Mouse (Mus musculus) cerebellum, adult 11-12 months (tissue): ENCODE results near the gene Bbs2.
"Not testable (repeated sequence)": the region's sequence is repeated elsewhere in the genome, so short reads cannot be mapped to it uniquely, and the experiment has no call there.

ENCODE experiments used
- DNase-seq: peaks from one replicate; pipeline ENCODE4 v3.0.0; 2022

The Bbs2 gene

GRCm38 (mm10) chr8:94098081-94098974 is at the start of gene Bbs2:
Gene Bbs2, minus strand, starts transcription at chr8:94098928.
- peak; percentile 100 for DNase-seq

DNA sequence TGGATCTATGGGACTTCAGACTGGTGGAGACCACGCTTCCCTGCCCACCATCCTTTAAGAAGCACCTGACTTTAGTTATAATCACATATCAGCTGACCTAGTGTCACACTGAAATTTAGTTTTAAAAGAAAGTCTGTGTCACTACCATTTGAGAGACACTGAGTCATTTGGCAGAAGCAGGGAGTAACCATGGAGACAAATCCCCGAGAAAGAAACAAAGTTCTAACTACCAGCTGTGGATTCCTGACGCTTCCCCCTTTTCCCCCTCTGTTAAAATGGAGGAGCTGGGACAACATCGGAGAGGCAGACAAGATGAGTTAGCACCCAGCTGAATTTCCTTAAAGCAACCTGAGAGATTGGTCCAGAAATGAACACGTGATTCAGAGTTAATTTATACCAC is 49.5 kb upstream of the Bbs2 start:
- DNase-seq, result no peak

- DNase-seq, result no peak
Measured at GRCm38 (mm10) chr8:94140266-94140795, 41.6 kb upstream of the Bbs2 start.

DNA sequence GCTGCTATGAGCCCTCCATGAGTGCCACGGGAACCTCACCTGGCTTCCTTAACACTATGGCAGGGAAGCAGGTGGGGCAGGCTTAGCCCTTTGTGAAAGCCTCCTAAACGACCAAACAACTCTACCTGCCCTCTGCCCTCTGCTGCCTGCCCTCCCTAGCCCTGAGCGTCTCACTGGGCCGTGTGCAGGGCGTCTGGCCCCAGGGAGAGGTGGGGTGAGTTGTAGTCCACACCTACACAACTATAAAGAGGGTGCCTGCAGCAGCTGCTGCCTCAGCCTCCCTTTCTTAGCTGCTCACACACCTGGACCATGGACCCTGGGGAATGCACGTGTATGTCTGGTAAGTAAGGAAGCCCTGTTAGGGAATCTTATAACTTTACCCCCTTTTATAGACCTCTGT is 38.2 kb upstream of the Bbs2 start, which contains the start of gene Mt4:
TSS of gene Mt4 (plus strand) at position 265 of the 400 bp plus-strand sequence.
- DNase-seq, result no peak

DNA sequence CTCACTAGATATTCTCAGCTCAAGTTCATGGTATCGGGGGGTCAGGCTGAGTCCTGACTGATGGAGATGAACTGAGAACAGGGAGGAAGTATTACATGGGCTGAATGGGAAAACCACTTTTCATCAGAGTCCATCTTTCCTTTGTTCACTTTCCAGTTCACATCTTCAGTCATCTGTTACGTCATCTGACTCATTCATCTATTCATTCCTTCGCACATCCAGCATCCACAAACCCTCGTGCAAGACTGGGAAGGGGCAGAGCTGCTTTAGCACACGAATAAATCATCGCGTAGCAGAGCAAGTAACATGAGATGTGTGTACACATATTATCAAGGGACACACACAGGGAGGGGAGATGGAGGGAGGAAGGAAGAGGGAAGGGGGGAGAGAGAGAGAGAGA is 37.5 kb upstream of the Bbs2 start:
- DNase-seq, result no peak

- DNase-seq, result no peak
Measured at GRCm38 (mm10) chr8:94135556-94135955, 36.8 kb upstream of the Bbs2 start.

DNA sequence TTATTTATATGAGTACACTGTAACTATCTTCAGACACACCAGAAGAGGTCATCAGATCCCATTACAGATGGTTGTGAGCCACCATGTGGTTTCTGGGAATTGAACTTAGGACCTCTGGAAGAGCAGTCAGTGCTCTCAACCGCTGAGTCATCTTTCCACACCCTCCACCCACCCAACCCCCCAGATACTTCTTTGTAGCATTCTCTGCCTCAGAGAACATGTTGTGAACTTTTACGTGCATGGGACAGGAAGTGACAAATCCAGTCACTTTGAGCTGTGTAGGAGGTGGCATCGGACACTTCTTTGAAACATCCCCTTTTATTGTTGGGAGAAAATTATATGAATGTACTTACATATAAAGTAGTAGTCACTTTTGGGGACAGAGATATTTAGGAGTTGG is 35.9 kb upstream of the Bbs2 start:
- DNase-seq, result not testable (repeated sequence)

GRCm38 (mm10) chr8:94132096-94132495 is 33.4 kb upstream of the Bbs2 start:
- no peak for DNase-seq

GRCm38 (mm10) chr8:94130126-94130525 is 31.4 kb upstream of the Bbs2 start:
- no peak for DNase-seq

DNA sequence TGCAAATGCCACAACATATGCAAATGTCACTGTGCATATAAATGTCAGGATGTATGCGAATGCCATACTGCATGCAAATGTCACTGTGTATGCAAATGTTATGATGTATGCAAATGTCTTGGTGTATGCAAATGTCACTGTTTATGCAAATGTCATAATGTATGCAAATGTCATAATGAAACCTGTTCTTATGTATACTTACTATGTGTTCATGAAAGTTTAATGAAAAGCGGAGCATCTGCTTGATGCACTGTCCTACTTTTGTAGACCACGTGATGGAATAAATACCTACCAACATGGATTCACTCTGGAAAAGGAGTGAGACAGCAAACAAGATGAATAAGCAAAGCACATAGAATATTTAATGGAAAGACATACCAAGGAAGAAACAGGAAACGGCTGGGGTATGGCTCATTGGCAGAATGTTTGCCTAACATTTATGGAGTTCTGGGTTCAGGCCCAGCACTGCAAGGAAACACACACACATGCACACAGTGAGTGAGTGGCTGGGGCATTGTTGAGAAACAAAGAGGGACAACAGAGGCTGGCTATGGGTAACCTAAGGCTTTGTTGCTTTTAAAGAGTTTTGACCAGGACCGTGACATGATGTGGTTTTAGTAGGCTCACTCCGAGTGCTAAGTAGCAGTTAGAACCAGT is 30.5 kb upstream of the Bbs2 start:
- no peak for DNase-seq

GRCm38 (mm10) chr8:94127711-94128110 is 29.0 kb upstream of the Bbs2 start:
- DNase-seq, result no peak

GRCm38 (mm10) chr8:94122711-94123468 is 24.2 kb upstream of the Bbs2 start:
- no peak for DNase-seq

- no peak for DNase-seq
Measured at GRCm38 (mm10) chr8:94121625-94122024, 22.9 kb upstream of the Bbs2 start.

DNA sequence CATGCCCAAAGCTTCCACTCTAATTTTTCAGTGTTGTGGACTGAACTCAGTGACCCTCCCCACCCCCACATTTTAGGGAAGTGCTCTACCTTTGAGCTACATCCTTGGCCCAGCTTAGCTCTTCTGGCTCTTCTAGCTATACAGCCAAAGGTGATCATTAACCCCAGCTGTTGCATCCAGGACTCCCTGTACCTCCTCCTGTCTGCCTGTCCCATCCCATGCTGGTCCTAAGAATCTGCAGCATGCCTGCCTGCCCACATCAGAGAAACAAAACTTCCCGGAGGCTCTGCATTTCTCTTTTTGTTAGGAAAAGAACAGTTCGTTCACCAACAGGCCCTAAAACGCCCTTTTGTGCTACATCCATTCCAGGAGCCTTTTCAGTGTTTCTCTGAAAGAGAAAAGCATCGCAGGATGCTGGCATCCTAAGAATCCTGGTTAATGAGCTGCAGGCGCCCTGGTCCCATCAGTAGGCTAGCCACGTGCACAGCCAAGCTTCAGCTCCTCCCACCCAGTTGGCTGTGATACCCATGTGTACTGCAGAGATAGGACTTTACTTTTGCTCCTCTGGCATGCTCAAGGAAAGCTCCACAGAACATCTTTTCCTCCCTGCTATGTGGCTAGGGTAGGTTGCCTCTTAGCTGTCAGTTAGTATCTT is 20.2 kb upstream of the Bbs2 start:
- DNase-seq, result peak; percentile 48

- no peak for DNase-seq
Measured at GRCm38 (mm10) chr8:94113972-94114371, 15.2 kb upstream of the Bbs2 start.

DNA sequence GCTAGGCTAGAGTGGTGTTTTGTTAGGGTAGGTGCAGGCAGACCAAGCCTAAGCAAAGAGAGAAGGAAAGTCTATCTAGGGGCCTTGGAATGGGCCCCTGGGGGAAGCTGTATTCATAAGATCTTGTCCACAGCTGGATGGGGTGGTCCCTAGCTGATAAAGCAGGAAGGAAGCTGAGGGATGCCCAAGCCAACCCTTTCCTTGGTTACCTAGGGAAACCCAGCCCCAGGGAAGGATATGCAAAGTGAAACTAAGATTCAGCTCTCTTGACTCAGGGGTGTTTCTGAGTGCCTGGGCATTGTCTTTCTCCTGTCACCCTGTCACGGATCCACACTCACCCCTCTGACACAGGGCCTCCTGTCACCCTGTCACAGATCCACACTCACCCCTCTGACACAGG is 14.7 kb upstream of the Bbs2 start:
- DNase-seq, result no peak

GRCm38 (mm10) chr8:94110526-94111177 is 11.9 kb upstream of the Bbs2 start:
- no peak for DNase-seq

GRCm38 (mm10) chr8:94109835-94110234 is 11.1 kb upstream of the Bbs2 start:
- no peak for DNase-seq

- no peak for DNase-seq
Measured at GRCm38 (mm10) chr8:94109396-94109795, 10.7 kb upstream of the Bbs2 start.

DNA sequence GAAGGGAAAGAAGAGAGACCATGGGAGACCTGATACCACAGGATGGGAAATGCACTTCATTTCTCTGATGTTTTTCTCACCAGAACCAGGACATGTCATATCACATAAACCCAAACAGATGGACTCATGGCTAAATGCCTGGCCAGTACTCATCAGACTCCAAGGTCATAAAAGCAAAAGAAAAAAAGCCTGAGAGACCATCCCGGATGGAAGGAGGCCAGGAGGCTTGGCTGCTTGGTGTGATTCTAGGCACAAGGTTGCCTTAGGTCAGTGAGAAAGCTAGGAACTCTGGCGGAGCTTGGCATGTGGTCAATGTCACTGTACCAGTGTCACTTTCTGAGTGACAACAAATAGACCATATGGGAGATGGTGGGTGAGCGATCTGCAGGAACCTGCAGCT is 9.1 kb upstream of the Bbs2 start:
- DNase-seq, result peak; percentile 18

- DNase-seq, result no peak
Measured at GRCm38 (mm10) chr8:94104146-94104545, 5.4 kb upstream of the Bbs2 start.

DNA sequence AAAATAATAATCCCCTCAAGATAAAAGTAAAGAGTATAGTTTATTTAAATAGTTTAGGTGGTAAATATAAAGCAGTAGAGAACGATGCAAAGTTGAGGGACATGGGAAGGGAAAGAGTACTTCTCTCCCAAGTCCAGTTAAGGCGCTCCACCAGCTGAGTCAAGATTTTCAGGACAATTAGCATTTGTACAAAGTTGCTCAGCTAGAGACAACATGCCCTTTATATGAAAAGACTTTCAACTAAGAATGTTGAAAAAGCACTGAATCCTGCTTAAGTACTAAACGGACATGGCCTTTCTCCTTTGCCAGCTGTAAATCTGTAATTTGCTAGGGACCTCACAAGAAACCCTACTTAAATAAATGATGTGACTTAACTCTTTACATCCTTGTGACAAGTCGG is 268 bp upstream of the Bbs2 start:
- DNase-seq, result no peak
